Mouse (Mus musculus) midbrain, embryonic 15.5 days (tissue): ENCODE results near the gene Ntmt1. TPM values are rescaled to one million over a fixed set of nuclear protein-coding genes. Genes with fewer than 3 reads are reported as not detected.

Experiments
- ATAC-seq: fragments of 200-750 bp; cut with Nextera tagmentation; replicated peaks from 2 replicates; pipeline ENCODE4 v1.8.0; 2017; ENCODE audit warnings: moderate TSS enrichment
- H3K27ac ChIP-seq: fragments of 300-500 bp; sonication (generic); 2 replicates; pipeline ENCODE4 v1.5.1; 2015; ENCODE audit warnings: mild to moderate bottlenecking, inconsistent platforms
- H3K27me3 ChIP-seq: fragments of 300-500 bp; sonication (generic); replicated peaks from 2 replicates; pipeline ENCODE4 v1.6.1; 2015; ENCODE audit warnings: inconsistent platforms
- H3K36me3 ChIP-seq: fragments of 300-500 bp; sonication (generic); replicated peaks from 2 replicates; pipeline ENCODE4 v1.6.1; 2015; ENCODE audit warnings: inconsistent platforms
- H3K4me1 ChIP-seq: fragments of 300-500 bp; sonication (generic); 2 replicates; pipeline ENCODE4 v1.6.1; 2015; ENCODE audit warnings: inconsistent platforms
- H3K4me2 ChIP-seq: fragments of 300-500 bp; sonication (generic); 2 replicates; pipeline ENCODE4 v1.6.1; 2015; ENCODE audit warnings: inconsistent platforms, mild to moderate bottlenecking, moderate library complexity
- H3K4me3 ChIP-seq: fragments of 300-500 bp; sonication (generic); 2 replicates; pipeline ENCODE4 v1.5.1; 2015; ENCODE audit warnings: mild to moderate bottlenecking, inconsistent platforms
- H3K9ac ChIP-seq: fragments of 300-500 bp; sonication (generic); 2 replicates; pipeline ENCODE4 v1.6.1; 2015; ENCODE audit warnings: mild to moderate bottlenecking, inconsistent platforms
- H3K9me3 ChIP-seq: fragments of 300-500 bp; sonication (generic); 2 replicates; pipeline ENCODE4 v1.6.1; 2016; ENCODE audit warnings: inconsistent platforms
- WGBS: fragments of 180-500 bp; shearing (Covaris S2); methylation state at CpG from one replicate; pipeline ENCODE4 v1.1.7; 2015; ENCODE audit warnings: mixed read lengths; 5-methylcytosine and 5-hydroxymethylcytosine counted together
- polyA plus RNA-seq: library from polyadenylated mRNA; unstranded; fragments of >200 nt; fragmentation: Nextera tagmentation; extraction: Ambion mirVana; gene quantifications from 2 replicates; pipeline ENCODE4 v1.2.1, GENCODE M21; 2015

Ntmt1 gene
- polyA plus RNA-seq, 1 experiment from 2014 or later: 122 TPM

DNA sequence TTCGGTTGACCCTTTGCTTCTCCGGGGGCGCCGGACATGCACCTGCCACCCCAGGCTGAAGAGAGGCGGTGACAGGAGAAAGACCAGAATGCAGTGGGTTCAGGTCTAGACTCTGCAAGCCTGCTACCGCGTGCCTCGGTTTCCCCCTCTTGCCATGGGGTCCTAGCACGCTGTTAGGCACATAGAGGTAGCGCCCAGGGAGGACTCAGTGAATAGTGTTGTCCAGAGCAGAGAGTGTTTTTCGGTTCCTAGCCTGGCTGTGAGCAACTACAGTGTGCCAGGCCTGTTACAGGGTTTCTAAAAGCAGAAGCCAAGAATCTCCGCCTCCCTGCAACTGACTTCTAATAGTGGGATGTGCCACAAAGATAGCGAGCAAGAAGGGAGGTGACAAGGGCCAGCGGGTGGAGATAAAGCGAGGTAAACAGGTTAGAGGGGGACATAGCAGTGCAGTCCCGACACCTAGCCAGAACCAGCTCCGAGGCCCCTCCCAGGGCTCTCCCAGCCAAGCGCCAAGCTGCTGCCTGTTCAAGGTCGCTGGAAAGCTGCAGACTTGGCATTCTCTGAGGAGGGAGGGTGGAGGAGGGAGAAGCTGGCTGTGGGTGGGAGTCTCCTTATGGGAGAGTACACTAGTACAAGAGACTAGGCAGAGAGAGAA is 35.7 kb upstream of the Ntmt1 start:
- peak; percentile 48 for ATAC-seq
- Histone ChIP-seq H3K27me3 (no peaks in the 10 kb centered on the region), H3K4me2 (peak overlapping the region; percentile 92), H3K4me1 (peaks cover 26% of the 10 kb centered on the region), H3K36me3 (no peaks in the 10 kb centered on the region), H3K27ac (peak overlapping the region; percentile 75), H3K9ac (peak overlapping the region; percentile 46), H3K9me3 (no peaks in the 10 kb centered on the region), H3K4me3 (peak overlapping the region; percentile 43)
- WGBS: 7% methylated on average over 19 of the region's 19 CpGs

DNA sequence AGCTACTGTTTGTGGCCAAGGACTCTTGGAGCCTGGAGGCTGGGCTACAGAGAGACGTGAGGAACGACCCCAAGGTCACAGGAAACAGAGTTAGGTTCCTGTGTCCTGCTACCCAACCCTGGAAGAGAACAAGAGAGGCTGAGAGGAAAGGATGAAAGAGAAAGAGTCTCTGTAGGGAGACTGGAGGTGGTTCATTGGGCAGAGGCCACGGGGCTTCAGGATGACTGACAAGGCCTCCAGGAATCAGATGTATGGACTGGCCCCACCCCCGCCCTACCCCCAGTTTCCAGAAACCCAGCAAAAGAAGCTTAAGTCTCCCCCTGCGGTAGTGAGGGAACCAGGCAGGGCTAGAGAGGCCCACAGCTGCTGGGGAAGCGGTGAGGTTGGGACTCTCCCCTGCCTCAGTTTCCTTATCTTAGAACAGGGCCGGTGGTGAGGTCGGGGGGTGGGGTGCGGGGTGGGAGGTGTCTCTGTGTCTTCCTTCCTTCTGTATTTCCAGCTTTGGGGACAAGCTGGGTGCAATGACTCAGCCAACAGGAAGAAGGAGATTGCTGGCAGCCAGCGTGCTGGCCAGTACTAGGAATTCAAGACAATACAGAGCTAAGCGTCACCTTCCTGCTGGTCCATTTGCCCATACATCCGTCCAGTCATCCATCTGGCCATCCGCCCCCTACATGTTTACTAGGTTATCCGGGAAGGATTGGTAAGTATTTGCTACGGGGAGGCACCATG is 34.9 kb upstream of the Ntmt1 start:
- Histone ChIP-seq H3K27ac (peak overlapping the region; percentile 57; the same call in 1 of the 2 replicates), H3K4me2 (no peak overlapping the region), H3K36me3 (no peaks in the 10 kb centered on the region), H3K4me1 (peaks cover 25% of the 10 kb centered on the region), H3K9me3 (no peaks in the 10 kb centered on the region), H3K9ac (no peak overlapping the region), H3K4me3 (no peak overlapping the region), H3K27me3 (no peaks in the 10 kb centered on the region)
- ATAC-seq: no peak
- WGBS: 42% methylated on average over 15 of the region's 15 CpGs

DNA sequence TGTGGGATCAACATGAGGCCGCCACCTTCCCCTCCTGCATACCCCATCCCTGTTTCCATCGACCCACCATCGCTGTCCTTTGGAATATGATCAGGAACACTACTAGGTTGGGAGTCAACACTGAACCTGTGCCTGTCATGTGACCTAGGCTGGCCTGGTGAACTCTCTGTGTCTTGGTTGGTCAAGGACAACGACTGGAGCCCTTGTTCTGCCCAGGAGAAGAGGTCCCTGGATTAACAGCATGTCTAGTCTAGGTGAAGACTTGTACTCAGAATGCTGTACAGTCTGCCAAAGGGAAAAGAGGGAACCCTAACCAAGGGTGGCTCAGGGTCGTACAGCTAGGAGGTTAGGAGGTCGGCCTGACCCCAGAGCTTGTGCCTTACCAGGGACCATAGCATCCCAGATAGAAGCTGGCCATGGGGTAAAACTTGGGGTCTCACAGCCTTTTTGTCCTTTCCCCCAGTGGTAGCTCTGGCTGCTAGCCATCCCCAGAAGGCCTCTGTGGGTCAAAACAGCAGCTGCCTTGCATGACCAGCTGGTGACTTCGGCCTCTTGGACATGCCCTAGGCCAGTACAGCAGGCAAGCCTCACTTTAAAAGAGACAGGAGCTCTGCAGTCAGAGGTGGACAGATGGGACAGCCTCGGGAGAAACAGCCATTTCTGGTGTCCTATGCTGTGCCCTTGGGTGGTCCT is 34.2 kb upstream of the Ntmt1 start:
- H3K4me2 ChIP-seq: no peak overlapping the region
- ATAC-seq: no peak
- no peaks in the 10 kb centered on the region for H3K9me3 ChIP-seq
- no peak overlapping the region for H3K9ac ChIP-seq
- H3K27ac ChIP-seq: 0 out of 2 replicates have a peak overlapping the region, but pooled peaks have one; percentile 14
- peaks cover 21% of the 10 kb centered on the region for H3K4me1 ChIP-seq
- H3K27me3 ChIP-seq: no peaks in the 10 kb centered on the region
- no peaks in the 10 kb centered on the region for H3K36me3 ChIP-seq
- no peak overlapping the region for H3K4me3 ChIP-seq
- WGBS: 84% methylated on average over 8 of the region's 8 CpGs

DNA sequence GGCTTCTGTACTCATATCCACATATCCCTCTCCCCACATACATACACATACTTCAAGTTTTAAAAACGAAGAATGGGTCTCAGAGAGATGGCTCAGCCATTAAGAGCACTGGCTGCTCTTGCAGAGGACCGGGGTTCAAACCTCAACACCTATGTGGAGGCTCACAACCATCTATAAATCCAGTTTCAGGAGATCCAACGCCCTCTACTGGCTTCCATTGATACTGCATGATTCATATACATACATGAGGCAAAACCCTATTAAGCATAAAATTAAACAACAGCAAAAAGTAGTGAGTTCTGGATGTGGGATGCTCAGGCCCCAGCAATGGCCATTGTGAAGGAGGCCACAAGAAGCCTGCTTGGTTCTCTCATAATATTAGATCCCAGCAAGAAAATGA is 31.7 kb upstream of the Ntmt1 start:
- 62% methylated on average over 3 of the region's 3 CpGs for WGBS
- no peaks in the 10 kb centered on the region for H3K9me3 ChIP-seq
- no peak for ATAC-seq
- no peak overlapping the region for H3K4me3 ChIP-seq
- no peak overlapping the region for H3K9ac ChIP-seq
- H3K27me3 ChIP-seq: no peaks in the 10 kb centered on the region
- no peak overlapping the region for H3K4me2 ChIP-seq
- H3K27ac ChIP-seq: no peak overlapping the region
- H3K36me3 ChIP-seq: no peaks in the 10 kb centered on the region
- H3K4me1 ChIP-seq: peaks cover 20% of the 10 kb centered on the region

DNA sequence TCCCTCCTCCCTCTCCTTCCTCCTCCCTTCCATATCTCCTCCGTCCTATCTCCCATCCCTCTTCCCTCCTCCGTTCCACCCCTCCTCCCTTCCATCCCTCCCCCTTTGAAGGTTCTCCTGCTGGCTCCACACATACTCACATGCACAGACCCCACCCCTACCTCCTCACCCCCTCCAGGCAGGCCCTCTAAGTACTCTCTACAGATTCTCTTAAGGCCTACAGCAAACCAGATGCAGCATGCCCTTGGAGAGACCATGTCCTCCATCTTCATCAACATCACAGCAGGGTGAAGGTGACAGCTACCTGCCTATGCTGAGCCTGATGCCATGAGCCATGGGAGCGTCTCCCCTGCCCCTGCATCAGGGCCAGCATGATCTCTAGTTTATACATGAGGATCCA is 30.4 kb upstream of the Ntmt1 start:
- Histone ChIP-seq H3K4me2 (no peak overlapping the region), H3K27ac (no peak overlapping the region), H3K9me3 (no peaks in the 10 kb centered on the region), H3K9ac (no peak overlapping the region), H3K4me1 (peaks cover 7% of the 10 kb centered on the region), H3K4me3 (no peak overlapping the region), H3K36me3 (no peaks in the 10 kb centered on the region), H3K27me3 (no peaks in the 10 kb centered on the region)
- 86% methylated on average over 3 of the region's 3 CpGs for WGBS
- ATAC-seq: no peak

DNA sequence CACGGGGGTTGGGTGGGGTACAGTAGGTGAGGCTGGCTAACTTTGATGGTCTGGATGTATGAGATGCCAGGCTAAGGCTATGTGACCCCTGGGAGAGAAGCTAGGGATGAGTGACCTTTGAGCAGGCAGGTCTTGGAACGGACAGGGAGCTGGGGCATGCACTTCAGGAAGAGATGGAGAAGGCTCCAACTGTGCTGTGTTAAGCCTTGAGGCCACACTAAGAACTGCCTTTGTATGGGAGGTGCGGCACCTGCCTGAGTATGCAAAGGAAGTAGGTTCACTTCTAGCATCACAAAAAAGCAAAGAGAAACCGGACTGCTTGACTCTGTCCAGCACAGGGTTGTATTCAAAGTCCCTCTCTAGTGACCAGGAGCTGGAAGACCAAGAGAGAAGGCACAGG is 29.4 kb upstream of the Ntmt1 start:
- Histone ChIP-seq H3K9ac (no peak overlapping the region), H3K4me1 (peaks cover 3% of the 10 kb centered on the region), H3K4me2 (no peak overlapping the region), H3K9me3 (no peaks in the 10 kb centered on the region), H3K27ac (no peak overlapping the region), H3K27me3 (no peaks in the 10 kb centered on the region), H3K4me3 (no peak overlapping the region), H3K36me3 (no peaks in the 10 kb centered on the region)
- ATAC-seq: no peak
- WGBS: 62% methylated on average over 4 of the region's 4 CpGs

DNA sequence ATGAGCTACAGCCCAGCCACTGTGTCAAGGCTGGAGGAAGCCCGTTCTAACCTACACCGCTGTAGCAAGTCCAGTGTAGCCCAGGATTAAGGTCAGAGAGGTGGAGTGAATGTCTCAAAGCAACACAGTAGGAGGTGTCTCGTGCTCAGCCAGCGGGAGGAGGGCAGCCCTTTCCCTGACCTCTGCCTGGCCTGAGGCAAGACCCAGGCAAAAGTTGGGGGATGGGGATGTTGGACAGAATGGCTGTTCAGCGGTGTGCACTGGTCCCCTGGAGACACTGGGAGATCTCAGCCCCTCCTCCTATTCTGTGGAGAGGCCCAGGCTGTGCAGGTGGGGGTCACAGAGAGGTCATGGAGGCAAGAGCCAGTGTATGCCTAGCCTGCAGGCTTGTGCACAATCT is 28.4 kb upstream of the Ntmt1 start:
- Histone ChIP-seq H3K9ac (no peak overlapping the region), H3K9me3 (no peaks in the 10 kb centered on the region), H3K4me1 (peaks cover 13% of the 10 kb centered on the region), H3K27ac (no peak overlapping the region), H3K36me3 (no peaks in the 10 kb centered on the region), H3K27me3 (no peaks in the 10 kb centered on the region), H3K4me3 (no peak overlapping the region), H3K4me2 (no peak overlapping the region)
- no peak for ATAC-seq
- WGBS: 5% methylated on average over 5 of the region's 5 CpGs

DNA sequence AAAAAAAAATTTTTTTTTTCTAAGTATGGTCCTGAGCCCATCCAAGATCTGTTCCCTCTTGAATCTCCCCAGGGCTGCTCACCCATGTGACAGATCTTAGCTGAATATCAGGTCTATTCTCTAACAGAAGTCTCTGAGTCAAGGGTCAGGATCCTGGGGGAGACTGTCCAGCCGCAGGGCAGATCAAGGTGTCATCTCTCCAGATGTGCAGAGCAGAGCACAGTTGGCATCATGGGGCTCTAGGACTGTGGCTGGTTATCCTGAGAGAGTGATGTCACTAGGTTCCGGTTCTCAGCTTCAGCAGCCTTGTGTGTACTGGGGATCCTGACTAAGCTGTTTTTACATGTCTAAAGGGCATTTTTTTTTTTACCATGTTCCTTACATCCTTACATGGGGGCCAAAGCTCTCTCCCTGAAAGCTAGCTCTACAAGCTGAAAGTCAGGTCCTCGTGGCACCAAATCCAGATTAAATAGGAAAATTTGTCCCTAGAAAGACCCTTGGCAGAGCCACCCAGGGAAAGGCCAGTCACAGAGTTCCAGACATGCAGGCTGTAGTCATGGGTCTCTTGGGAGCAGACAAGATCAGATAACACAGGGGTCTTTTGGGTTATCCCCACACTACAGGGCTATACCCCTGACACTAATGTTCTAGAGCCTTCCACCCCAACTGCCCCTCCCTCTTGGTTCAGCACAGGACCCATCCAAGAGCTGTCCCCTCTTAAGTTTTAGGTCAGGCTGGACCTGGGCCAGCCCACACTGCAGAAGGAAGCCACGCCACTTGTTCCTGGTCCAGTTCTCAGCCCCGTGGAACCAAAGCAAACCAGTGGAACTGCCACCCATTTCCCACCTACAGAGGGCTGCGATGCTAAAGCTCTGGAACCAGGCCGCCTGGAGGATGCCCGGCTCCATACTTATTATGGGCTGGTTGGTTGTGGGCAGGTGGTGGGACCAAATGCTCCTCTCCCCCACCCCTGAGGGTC is 25.0 kb upstream of the Ntmt1 start:
- peak; percentile 34; the same call in 1 of the 2 replicates for ATAC-seq
- peak overlapping the region; percentile 65 for H3K27ac ChIP-seq
- H3K4me2 ChIP-seq: peak overlapping the region; percentile 55
- peaks cover 34% of the 10 kb centered on the region for H3K4me1 ChIP-seq
- no peaks in the 10 kb centered on the region for H3K36me3 ChIP-seq
- H3K9ac ChIP-seq: peak overlapping the region; percentile 40
- H3K9me3 ChIP-seq: no peaks in the 10 kb centered on the region
- no peaks in the 10 kb centered on the region for H3K27me3 ChIP-seq
- whole genome bisulfite sequencing: 79% methylated on average over 8 of the region's 8 CpGs
- no peak overlapping the region for H3K4me3 ChIP-seq

DNA sequence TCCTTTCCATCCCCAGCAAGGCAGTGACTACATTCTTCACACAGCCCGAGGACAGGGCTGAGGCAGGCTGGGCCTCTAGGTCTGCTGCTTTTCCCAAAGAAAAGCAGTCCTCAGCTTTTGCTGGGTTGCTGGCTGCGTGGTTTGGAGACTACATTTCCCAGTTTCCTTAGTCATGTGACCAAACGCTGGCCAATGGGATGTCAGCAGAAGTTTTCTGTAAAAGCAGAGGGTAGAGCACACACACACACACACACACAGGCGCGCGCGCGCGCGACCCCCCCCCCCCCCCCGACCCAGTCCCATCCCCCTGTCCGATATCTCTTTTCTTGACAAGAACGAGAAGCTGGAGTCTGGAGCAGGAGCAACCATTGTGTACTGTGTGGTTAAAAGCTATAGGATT is 24.3 kb upstream of the Ntmt1 start:
- Histone ChIP-seq H3K4me2 (peak overlapping the region; percentile 55), H3K9ac (peak overlapping the region; percentile 40), H3K36me3 (no peaks in the 10 kb centered on the region), H3K27me3 (no peaks in the 10 kb centered on the region), H3K4me1 (peaks cover 34% of the 10 kb centered on the region), H3K27ac (peak overlapping the region; percentile 65), H3K9me3 (no peaks in the 10 kb centered on the region), H3K4me3 (peak overlapping the region; percentile 21; the same call in 1 of the 2 replicates)
- WGBS: 1% methylated on average over 13 of the region's 13 CpGs
- ATAC-seq: peak; percentile 72

DNA sequence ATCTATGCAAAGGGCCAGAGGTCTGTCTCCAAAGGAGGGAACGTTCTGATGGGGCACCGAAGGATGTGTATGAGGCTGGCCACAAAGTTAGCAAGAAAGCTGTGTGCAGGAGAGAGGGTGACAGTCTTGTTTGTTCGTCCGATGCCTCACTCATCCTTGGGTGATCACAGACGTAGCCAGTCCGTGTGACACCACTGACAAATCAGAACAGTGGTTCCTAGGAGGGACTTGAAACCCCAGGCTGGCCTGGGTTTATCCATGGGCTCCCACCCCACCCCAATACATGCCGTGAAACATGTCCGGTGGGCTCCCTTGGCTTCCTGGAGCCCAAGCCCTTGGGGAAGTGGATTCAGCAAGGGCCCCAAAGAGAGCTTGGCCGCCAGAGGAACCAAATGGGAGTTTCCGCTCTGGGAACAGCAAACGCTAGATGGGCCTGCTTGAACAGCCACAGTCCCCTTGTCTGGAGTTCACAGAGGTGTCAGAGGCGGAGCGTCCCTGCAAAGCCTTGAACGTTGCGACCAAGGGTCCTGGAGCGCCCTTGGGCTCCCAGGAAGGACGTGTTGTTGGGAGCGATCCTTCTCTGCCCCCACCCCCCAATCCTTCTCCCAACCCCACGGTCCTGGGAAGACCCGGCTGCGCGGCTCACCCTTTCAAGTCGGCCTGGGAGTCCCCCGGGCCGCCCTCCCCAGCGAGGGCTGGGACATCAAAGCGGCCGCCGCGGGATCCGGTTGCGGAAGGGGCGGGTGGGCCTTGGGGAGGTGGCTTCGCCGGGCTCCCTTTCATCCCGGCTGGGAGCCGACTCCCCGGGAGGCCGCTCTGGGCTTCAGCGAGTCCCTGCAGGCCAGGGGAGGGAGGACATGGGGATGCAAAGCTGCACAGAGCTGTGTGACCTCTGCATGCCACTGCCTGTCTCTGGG is 23.3 kb upstream of the Ntmt1 start:
- H3K27ac ChIP-seq: peak overlapping the region; percentile 34; the same call in 1 of the 2 replicates
- 10% methylated on average over 40 of the region's 40 CpGs for WGBS
- peak overlapping the region; percentile 55 for H3K4me2 ChIP-seq
- H3K4me3 ChIP-seq: no peak overlapping the region
- no peak overlapping the region for H3K9ac ChIP-seq
- no peaks in the 10 kb centered on the region for H3K9me3 ChIP-seq
- ATAC-seq: 0 out of 2 replicates have a peak, but pooled peaks have one; percentile 15
- H3K36me3 ChIP-seq: no peaks in the 10 kb centered on the region
- no peaks in the 10 kb centered on the region for H3K27me3 ChIP-seq
- peaks cover 34% of the 10 kb centered on the region for H3K4me1 ChIP-seq

DNA sequence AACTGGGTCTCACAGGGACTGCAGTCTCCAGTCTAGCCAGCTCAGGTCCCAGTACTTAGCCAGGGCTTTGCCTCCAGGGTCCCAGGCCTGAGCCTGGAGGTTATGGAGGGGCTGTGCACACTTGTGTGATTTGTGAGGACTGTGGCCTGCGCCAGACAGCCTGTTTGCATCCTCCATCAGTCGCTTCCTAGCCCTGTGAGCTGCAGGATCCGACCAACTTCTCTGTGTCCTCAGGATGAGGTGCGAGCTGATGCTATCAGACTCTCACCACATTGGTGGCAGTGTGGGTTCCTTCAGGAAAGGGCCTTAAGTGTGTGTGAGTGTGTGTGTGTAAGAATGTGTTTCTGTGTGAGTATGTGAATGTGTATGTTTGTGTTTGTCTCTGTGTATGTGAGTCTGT is 20.2 kb upstream of the Ntmt1 start:
- H3K4me1 ChIP-seq: peaks cover 34% of the 10 kb centered on the region
- 62% methylated on average over 4 of the region's 4 CpGs for whole genome bisulfite sequencing

More for the DNA sequence above, 20.2 kb upstream of the Ntmt1 start:
- no peak overlapping the region for H3K9ac ChIP-seq
- peak overlapping the region; percentile 36; the same call in 1 of the 2 replicates for H3K27ac ChIP-seq
- H3K4me2 ChIP-seq: no peak overlapping the region
- no peaks in the 10 kb centered on the region for H3K9me3 ChIP-seq
- no peaks in the 10 kb centered on the region for H3K27me3 ChIP-seq
- H3K36me3 ChIP-seq: no peaks in the 10 kb centered on the region
- no peak overlapping the region for H3K4me3 ChIP-seq
- ATAC-seq: no peak
